Mouse (Mus musculus): ENCODE data around the gene Calml4.
"Not testable (repeated sequence)": the region's sequence is repeated elsewhere in the genome, so short reads cannot be mapped to it uniquely, and the experiment has no call there.

Gene Calml4

GRCm38 (mm10) chr9:62835705-62836446 is 22.0 kb upstream of the Calml4 start:
- no peak for DNase-seq (ENCODE audit: low spot score in 2 of 2)

- DNase-seq (ENCODE audit: low spot score in 2 of 2): no peak
Measured at GRCm38 (mm10) chr9:62837611-62838010, 20.3 kb upstream of the Calml4 start.

GRCm38 (mm10) chr9:62838146-62838505 is 19.8 kb upstream of the Calml4 start:
- no peak for DNase-seq (ENCODE audit: low spot score in 2 of 2)

GRCm38 (mm10) chr9:62838506-62839171 is 19.2 kb upstream of the Calml4 start, which contains the start of gene Cln6:
Gene Cln6, plus strand, starts transcription at chr9:62838785.
- DNase-seq (ENCODE audit: low spot score in 2 of 2): peak; percentile 56 to 57

GRCm38 (mm10) chr9:62839172-62839770 is 18.6 kb upstream of the Calml4 start:
- DNase-seq (ENCODE audit: low spot score in 2 of 2): no peak

- no peak for DNase-seq (ENCODE audit: low spot score in 2 of 2)
Measured at GRCm38 (mm10) chr9:62843356-62844024, 14.4 kb upstream of the Calml4 start.

GRCm38 (mm10) chr9:62844461-62844860 is 13.4 kb upstream of the Calml4 start:
- DNase-seq (ENCODE audit: low spot score in 2 of 2): no peak

- DNase-seq (ENCODE audit: low spot score in 2 of 2): peak; percentile 91 to 92
Measured at GRCm38 (mm10) chr9:62847694-62848093, 10.2 kb upstream of the Calml4 start.

- DNase-seq (ENCODE audit: low spot score in 2 of 2): no peak
Measured at GRCm38 (mm10) chr9:62848641-62849040, 9.2 kb upstream of the Calml4 start.

- DNase-seq (ENCODE audit: low spot score in 2 of 2): no peak
Measured at GRCm38 (mm10) chr9:62851571-62851970, 6.3 kb upstream of the Calml4 start.

GRCm38 (mm10) chr9:62854483-62854882 is 3.4 kb upstream of the Calml4 start:
- DNase-seq (ENCODE audit: low spot score in 2 of 2): no peak

GRCm38 (mm10) chr9:62857216-62857615 is 664 bp upstream of the Calml4 start:
- DNase-seq (ENCODE audit: low spot score in 2 of 2): no peak

- DNase-seq (ENCODE audit: low spot score in 2 of 2): no peak
Measured at GRCm38 (mm10) chr9:62858266-62859019, 563 bp downstream of the Calml4 start.

GRCm38 (mm10) chr9:62860102-62860501 is 2.2 kb downstream of the Calml4 start:
- not testable (repeated sequence) for DNase-seq (ENCODE audit: low spot score in 2 of 2)

- no peak for DNase-seq (ENCODE audit: low spot score in 2 of 2)
Measured at GRCm38 (mm10) chr9:62860866-62861265, 3.0 kb downstream of the Calml4 start.

- not testable (repeated sequence) for DNase-seq (ENCODE audit: low spot score in 2 of 2)
Measured at GRCm38 (mm10) chr9:62869236-62869635, 11.4 kb downstream of the Calml4 start.

- no peak for DNase-seq (ENCODE audit: low spot score in 2 of 2)
Measured at GRCm38 (mm10) chr9:62870728-62871127, 12.8 kb downstream of the Calml4 start.

GRCm38 (mm10) chr9:62876966-62877616 is 19.2 kb downstream of the Calml4 start:
- DNase-seq (ENCODE audit: low spot score in 2 of 2): no peak

- no peak for DNase-seq (ENCODE audit: low spot score in 2 of 2)
Measured at GRCm38 (mm10) chr9:62877825-62878224, 19.9 kb downstream of the Calml4 start.

GRCm38 (mm10) chr9:62881871-62882270 is 24.0 kb downstream of the Calml4 start:
- DNase-seq (ENCODE audit: low spot score in 2 of 2): no peak

- DNase-seq (ENCODE audit: low spot score in 2 of 2): no peak
Measured at GRCm38 (mm10) chr9:62894486-62894885, 36.6 kb downstream of the Calml4 start.

All from right cerebral cortex, adult 2 months (tissue).